Mouse (Mus musculus): ENCODE results near the gene Flrt2.

Flrt2 gene

DNA sequence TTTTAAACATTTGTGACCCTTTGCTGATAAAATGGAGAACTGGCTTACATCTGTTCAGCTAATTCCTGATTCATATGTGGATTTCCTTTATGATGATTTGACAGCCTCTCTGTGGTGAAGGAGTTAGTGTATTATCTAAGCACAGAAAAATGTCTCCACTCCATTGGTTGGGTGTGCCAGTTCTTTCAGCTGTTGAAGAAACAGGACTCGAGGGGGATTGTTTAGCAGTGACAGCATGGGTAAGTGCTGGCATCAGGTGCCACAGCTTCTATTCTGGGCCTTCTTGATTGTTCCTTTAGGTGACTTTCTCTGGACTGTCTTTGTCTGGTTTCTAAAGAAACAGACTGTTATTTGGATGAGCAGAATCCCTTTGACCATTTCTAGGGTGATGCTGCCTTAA lies 42.0 kb downstream of the Flrt2 start:
- DNase-seq (ENCODE audit: low spot score in 2 of 2): no peak

DNA sequence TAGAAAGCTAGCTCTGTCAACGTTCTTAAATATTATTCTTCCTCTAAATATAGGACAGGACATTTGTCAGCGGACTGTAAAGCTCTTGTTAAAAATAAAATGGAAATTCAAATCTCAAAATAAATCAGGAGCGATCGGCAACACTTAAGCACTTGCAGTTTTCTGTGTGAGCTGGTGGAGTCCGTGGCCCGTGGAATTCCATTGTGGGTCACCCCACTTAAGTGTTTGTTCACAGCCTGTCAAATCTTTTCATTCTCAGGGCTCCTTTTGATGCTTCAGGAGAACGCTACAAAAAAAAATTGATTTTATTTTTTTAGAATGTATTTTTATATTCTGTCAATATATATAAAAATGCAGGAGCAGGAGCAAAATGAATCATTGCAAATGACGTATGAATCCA lies 45.5 kb downstream of the Flrt2 start:
- no peak for DNase-seq (ENCODE audit: low spot score in 2 of 2)

DNA sequence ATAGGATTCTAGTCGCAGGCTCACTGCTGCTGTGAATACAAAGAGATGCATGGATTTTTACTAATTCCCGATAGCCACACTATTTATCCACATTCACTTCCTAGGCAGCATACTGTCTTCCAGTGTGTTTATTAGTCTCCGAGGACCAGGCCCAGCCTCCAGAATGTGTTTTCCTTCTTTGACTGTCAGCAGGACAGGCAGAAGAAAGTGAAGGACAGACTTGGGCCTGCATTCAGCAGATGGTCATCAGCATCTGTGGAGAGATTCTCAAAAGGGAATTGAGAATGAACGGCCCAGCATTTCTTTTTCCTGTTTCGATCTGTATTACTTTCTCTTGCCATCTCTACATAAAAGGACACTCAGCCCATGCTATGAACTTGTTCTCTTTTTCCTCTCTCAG lies 46.0 kb downstream of the Flrt2 start:
- DNase-seq (ENCODE audit: low spot score in 2 of 2): peak; percentile 14 to 25

- DNase-seq (ENCODE audit: low spot score in 2 of 2): no peak
These were observed 46.6 kb downstream of the Flrt2 start for GRCm38 (mm10) chr12:95738491-95739135.

DNA sequence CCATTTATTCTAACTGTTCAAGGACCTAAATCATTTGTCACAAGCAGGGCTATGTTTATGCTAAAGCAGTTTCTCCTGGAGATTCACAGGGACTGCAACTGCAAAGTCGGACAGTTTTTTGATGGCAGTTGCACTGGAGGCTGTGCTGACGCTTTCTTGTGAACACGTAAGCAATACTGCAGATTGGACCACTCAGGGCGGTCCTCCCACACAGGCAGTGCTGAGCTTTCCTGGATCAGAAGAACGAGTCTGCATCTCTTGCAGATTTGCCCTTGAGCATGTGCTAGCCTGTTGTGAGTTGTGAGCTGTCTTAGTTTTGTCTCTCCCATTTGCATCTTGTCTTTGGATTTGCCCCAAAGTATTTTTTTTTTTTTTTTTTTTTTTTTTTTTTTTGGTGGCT lies 47.7 kb downstream of the Flrt2 start:
- DNase-seq (ENCODE audit: low spot score in 2 of 2): no peak

- no peak for DNase-seq (ENCODE audit: low spot score in 2 of 2)
These were observed 49.3 kb downstream of the Flrt2 start for GRCm38 (mm10) chr12:95741296-95741695.

- no peak for DNase-seq (ENCODE audit: low spot score in 2 of 2)
These were observed 52.3 kb downstream of the Flrt2 start for GRCm38 (mm10) chr12:95744307-95744706.

DNA sequence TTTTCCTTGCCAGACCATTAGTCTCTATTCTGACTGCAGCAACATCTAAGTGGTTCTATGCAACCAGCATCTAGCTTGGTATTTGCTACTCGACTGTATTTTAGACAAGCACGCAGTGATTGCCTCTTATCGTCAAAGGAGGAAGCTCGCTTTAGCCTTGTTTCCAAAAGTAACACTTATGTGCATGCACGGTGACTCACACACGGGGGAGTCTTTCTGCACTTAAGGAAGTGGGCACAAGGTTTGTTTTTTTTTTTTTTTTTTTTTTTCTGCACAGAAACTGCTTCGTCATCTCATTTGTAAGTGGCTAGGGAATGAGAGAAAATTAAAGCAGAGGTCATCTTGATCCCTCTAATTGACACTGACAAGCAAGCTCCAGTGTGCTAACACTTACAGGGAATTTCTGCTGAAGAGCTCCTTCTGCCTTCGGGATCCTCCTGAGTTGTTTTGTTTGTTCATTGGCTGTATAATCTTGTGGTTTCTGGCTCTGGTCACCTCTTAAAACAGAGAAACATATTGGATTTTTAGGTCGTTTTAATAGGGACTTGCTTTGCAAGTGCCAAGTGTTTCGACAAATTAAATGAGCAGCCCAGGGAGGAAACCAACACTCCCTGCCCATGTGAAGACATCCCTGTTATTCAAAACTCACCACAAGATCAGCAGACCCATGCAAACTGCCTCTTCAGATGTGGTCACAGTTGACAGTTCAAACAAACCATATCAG lies 55.0 kb downstream of the Flrt2 start:
- DNase-seq (ENCODE audit: low spot score in 2 of 2): peak; percentile 18 to 25

DNA sequence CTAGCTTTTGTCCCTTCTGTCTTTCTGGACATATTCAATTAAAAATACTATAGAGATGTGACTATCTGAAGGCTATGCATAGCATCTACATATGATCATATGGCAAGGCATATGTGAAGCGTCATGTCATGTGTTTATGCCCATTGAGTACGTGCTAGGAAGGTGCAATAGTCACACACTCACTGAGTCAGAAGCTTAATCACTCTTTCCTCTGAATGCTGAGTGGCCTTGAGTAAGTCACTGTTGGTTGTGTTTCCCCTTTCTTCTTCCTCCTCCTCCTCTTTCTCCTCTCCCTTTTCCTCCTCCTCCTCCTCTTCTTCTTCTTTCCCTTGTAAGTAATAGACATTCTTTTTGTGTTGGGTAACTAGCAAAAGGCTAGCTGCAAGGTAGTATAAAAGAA lies 56.7 kb downstream of the Flrt2 start:
- DNase-seq (ENCODE audit: low spot score in 2 of 2): no peak

DNA sequence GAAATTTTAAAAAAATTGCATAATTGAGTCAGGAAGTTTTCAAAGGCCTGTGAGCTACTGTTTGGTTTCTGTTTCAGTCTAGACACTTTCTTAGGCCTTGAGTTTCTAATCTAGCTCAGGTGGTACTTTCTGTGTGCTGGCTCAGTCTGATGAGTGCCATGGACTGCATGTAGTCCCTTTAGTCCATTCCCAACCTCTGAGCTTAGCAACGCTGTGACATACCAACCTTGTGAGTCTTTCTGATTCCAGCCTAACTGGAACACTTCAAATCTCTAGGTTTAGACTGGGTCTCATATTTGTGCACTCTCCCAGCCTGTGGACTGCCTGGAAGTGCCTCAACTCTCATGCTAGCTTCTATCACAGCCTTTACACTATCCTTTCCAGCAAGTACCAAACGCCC lies 57.2 kb downstream of the Flrt2 start:
- DNase-seq (ENCODE audit: low spot score in 2 of 2): no peak

DNA sequence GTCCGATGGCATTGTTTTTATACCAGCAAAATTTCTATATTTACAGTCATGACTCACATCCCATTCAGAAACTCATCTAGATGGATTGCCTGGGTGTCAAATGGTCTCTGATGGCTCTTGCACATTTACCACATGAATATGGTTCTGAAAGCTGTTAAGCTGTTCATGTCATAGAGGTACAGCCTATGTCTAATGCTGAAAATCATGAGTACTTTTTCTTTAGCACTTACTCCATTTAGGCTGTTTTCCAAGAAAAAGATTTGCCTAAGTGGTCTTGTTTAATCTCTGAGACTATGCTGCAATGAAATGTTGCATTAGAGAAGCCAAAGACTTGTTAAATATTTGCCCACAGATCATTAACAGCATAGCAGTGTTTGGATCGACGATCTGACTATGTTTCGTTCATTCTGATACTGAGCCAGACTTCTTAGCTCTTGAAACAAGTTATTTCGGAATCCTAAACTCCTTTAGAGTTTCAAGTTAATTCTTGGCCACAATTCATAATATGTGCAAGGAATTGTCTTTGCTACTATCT lies 67.3 kb downstream of the Flrt2 start:
- no peak for DNase-seq (ENCODE audit: low spot score in 2 of 2)

DNA sequence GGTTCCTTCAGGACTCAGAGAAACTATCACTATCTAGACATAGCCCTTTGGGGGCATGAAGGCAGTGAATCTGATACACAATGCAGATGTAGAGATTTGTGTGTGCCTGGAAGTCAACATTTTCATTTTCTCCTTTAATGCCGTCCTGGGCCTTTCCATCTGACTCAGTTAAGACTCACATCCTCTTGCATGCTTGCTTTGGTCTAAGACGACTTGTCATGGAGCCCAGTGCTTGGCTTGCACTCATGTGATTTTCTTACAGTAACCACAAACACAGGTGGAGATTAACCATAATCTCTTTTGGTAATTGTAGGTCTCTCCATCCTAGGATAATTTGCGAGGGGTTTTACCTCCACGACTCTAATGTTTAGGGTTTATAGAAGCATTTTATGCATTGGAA lies 73.2 kb downstream of the Flrt2 start:
- DNase-seq (ENCODE audit: low spot score in 2 of 2): no peak

DNA sequence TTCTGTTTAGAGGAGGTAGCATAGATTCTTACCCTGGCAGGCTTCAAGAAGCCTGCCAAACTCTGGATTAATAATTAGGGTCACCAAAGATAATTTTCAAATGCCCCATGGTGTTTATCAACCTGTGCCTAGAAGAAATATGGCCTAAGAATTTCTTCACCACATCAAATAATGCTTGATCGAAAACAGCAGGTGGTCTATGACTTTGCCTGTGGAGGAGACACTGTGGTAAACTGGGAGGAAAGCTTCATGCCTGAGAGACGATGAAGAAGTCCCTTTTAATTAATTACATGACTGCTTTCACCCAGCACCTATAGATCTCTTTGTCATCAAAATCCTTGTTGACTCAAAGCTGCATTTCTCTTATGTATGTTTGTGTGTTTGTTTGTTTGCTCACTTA lies 77.0 kb downstream of the Flrt2 start:
- DNase-seq (ENCODE audit: low spot score in 2 of 2): no peak

- no peak for DNase-seq (ENCODE audit: low spot score in 2 of 2)
These were observed 78.2 kb downstream of the Flrt2 start for GRCm38 (mm10) chr12:95770251-95770650.

DNA sequence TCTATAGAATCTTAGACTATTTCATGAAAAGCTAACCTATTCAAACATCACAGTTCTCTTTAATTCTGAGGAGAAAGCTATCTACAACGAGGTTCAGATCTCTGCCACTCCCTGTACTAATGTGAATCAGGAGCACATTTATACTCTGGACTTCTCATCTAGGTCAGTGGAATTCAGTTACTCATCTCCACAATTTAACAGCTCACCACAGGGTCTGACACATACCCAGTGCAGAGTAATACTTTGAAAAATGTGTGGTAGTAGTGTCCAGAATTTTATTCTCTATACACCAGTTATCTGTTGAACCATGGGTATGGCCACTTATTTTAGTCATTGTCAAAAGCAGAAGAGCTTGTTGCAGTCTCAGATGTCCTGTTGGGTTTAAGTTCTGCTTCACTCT lies 98.1 kb downstream of the Flrt2 start:
- DNase-seq (ENCODE audit: low spot score in 2 of 2): no peak

DNA sequence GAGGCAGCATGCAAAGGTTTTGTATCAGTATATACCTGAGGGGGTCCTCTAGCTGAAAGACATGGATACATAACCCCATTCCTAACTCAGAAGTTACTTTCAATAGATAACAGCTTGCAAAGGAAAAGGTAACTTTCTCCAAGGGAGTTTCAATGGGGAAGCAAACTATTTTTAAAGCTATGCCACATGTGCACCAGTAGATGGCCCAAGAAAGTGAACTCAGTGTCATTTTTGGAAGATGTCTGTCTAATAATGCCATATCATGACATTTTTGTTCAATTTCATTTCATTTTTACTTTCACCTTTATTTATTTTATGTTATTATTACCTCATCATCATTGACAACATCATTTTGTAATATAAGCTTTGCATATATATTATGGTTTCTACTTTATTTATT lies 124.6 kb downstream of the Flrt2 start:
- DNase-seq (ENCODE audit: low spot score in 2 of 2): no peak
